Mouse (Mus musculus) thymus, postnatal 14 days (tissue): ENCODE data around the gene Gk5.
"Not testable (repeated sequence)": the region's sequence is repeated elsewhere in the genome, so short reads cannot be mapped to it uniquely, and the experiment has no call there.

Experiments used
- DNase-seq: peaks from one replicate; pipeline ENCODE4 v3.0.0; 2021

Gene Gk5

DNA sequence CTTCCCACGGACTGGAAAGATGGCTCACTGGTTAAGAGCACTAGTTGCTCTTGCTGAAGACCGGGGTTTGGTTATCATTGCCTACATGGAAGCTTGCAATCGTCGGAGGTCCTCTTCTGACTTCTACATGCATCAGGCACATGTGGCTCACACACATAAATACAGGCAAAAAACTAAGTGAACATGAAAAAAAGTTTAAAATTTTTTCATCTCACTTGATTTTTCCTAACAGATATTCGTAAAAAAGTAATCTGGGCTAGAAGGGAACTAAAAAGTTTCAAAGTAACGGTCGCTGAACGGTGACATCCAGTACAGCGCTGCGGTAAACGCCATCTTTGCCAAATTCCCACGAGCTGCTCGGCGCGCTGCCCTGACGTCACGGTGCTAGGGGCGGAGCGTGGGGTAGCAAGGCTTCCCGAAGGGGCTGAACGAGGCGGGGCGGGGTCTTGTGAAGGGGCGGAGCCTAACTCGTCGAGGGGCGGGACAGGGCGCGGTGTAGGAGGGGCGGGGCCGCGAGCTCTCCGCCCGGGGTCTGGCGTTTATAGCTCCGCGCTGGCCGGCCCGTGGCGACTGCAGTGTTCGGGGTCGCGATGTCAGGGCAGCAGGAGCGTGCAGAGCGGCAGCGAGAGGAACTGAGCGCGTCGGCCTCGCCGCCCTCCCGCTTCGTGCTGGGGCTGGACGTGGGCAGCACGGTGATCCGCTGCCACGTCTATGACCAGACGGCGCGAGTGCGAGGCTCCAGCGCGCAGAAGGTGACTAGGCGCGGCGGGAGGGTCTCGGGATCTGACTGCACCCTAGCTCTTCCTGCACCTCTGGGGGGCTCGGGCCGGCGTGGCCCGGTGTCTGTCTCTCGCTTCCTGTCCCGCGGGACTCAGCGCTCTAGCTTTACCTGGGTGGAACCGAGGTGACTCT lies at the start of gene Gk5:
TSS of gene Gk5 (plus strand) at position 502 of the 912 bp plus-strand sequence.
- peak; percentile 99 for DNase-seq

DNA sequence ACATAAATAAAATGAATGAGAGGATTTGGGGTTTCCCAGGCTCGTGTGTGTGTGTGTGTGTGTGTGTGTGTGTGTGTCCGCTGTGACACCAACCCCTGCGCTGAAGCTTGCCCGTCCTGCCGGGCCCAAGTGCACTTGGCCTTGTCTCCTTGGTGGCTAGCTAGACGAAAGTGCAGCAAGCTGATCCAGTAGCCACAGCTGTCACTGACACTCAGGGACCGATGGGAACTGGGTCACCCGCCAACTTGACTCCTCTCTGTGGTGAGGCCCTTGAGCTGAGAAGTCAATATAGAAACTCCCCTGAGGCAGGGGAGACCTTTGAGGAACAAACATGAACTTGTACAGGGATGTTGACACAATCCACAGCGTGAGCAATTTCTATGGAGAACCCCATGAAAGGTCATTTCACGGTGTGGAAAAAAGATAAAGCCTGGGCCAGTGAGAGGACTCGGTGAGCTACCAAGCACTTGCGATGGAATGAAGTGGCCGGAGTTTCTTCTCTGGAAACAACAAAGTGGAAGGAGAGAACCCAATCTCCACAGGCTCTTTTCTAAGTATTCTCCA lies 40.3 kb upstream of the Gk5 start:
- DNase-seq, result no peak

DNA sequence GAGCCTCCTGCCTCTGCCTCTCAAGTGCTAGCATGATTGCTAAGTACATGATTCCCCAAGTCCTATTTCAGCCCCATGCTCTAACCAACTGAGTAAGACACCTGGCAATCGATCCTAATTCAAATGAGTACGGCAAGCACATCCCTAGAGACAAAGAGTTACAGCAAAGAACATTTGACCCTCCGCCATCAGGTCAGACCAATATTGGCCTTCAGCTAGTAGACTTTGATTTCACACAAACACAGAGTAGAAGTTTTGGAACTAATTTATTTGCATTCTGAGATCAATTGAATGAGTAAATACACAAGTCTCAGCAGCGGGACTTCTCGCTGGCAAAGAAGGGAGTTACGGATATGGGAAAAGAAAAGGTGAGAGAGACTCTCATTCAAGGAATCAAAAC lies 33.9 kb upstream of the Gk5 start:
- DNase-seq, result no peak

DNA sequence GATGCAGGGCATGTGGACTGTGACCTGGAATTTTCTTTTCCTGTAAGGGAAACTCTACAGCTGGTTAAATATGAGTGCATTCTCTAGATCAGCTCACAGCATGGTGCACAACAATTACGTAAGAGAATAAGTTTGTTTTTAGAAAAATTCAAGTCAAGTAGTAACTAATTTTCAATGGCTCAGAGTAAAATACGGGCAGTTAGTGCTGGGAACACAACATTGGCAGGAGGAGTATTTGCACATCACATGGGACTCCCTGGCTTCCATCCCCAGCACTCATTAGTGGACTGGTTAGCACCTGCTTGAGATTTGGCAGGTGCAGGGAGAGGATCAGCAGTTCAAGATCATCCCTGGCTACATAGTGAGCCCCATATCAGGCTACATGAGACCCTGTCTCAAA lies 31.5 kb upstream of the Gk5 start:
- DNase-seq, result no peak

DNA sequence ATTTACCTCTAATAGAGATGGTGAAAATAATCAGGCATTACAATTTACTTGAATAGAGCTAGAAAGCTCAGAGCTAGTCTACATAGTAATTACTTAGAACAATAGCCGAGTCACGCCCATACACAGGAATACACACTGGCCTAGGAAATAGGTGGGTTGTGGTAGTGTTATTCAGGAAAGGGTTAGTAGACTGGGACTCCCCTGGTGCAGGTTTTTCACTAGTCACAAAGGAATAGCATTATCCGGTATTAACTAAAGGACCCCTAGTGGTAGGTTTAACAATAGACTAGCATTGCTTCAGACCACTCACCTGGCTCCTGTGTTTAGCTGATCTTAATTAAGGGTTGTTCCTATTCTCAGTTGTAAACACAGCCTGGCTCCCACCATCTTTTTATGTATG lies 30.7 kb upstream of the Gk5 start:
- not testable (repeated sequence) for DNase-seq

DNA sequence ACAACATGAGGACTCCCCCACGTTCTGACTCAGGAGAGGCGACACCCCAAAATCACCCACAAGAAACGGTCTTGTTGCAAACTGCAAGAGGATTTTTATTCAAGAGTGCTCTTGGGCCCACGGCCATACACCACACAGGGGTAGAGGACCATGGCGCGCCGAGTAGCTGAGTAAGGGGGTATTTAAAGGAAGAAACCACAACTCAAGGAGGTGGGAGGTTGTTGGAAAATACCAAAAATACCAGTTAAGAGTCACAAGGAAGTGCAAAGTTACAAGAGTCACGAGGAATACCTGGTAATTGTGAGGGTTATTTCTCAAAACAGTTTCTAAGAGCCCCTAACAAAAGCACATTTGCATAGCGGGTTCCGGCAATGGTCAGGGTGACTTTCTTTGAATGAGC lies 26.5 kb upstream of the Gk5 start:
- DNase-seq, result not testable (repeated sequence)

DNA sequence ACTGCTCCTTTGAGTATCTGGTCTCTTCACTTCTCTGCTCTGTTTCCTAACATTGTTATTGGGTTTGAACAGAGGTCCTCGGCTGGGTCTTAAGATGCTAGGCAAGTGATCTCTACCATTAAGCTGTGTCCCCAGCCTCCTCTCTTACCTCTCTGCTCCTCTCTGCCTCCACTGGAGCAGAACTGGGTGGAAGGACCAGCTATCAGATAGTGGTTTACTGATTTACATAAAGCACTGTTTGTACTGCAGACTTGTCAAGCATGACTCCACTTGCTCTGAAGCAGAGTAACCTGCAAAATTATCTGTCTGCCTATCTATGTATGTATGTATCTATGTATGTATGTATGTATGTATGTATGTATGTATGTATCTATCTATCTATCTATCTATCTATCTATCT lies 25.9 kb upstream of the Gk5 start:
- DNase-seq, result no peak

DNA sequence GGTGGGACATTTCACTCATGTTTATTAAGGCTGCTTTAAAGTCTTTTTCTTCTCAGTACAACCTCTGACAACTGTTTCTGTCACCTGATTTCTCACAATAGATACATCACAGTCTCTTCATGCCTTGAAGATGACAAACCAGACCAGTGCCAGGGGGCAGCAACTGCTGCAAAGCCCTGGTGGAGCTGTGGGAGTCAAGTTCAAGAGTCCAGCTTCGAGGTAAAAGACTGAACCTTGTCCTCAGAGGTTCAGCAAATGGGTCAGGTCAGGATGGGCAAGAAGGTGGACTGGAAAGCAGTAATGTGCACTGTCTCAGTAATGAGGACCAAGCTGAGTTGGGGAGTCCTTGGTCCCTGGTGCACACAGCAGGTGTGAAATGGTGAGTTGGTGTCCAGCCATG lies 24.8 kb upstream of the Gk5 start:
- DNase-seq, result no peak

DNA sequence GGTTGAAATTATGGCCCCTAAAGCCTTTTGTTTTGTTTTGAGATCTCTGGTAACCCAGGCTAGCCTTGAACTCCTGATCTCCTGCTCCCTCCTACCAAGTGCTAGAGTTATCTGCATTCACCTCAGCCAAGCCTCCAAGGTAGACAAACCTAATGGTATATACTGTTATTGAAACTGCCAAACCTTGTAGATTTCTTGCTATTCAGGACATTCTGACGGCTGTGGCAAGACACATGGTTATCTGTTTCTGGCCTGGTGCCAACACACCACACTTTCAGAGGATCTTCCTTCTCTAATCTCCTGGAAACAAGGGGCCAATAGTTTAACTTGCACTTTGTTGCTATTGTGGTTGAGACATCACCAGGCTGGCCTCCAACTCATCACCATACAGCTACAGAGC lies 24.0 kb upstream of the Gk5 start:
- DNase-seq, result no peak

DNA sequence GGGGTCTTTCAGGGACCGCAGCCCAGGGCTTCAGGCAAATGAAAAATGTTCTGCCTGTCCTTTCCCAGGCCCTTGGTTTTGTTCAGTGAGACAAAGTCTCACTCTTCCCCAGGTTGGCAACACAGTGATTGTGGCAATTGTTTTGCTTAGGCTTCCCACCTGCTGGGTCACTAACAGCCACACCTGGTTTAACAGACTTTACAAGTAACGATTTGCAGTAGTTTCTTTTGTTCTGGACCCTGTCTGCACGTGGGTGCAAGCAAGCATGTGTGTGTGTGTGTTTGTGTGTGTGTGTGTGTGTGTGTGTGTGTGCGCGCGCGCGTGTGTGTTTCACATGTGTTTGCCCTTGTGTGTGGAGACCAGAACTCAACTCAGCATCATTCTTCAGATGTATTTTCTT lies 16.3 kb upstream of the Gk5 start:
- DNase-seq, result no peak

DNA sequence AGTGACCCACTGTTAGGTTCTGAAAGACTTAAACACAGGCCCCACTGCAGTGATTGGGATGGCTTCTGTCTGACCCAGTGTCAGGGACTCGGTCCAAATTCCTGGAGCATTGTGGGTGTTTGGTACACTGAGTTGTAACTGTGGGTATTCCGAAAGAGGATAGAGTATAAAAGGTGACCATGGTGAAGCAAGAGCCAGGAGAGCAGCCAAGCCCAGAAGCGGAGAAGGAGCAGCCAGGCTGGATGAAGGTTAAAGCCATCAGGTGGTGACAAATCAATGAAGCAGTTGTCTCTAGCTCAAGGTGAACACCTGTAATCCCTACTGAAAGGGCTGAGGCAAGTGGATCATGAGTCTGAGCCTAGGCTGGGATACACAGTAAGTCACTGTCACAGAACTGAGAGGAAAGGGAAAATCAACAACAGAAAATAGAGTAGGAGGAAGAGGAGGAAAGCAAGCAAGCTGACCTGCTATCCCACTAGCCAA lies 6.2 kb upstream of the Gk5 start:
- DNase-seq, result no peak

DNA sequence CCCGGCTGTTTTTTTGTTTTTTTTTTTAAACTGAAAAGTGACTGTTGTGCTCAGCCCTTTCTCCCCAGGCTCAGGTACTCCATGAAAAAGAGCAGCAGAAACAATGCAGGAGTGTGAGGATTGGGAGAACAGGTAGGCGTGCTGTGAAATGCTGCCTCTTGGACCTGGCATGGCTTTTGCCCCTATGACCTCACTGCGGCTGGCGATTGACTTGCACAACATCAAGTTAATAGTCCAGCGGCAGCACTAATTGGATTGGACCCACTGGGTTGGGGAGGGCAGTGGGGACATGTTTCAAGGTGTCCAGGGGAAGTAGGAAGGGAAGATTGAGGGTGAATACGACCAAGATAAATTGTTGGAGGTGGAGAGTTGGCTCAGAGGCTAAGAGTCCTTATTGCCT lies 2.4 kb upstream of the Gk5 start:
- no peak for DNase-seq

DNA sequence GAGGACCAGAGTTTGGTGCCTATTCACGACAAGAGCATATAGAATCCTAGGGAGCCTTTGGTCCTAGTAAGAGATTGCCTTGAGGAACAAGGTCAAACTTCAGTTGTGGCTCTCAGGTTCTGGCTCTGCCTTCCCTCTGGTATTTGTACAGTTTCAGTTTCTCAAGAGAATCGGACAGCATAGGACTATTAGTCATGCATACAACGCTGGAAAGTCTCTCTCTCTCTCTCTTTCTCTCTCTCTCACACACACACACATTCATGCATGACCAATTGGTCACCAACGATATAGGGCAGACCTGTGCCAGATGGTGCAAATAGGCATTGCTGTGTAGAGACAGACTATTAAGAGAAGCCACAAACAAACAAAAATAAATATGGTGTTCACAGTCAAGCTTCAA lies 946 bp upstream of the Gk5 start:
- no peak for DNase-seq

DNA sequence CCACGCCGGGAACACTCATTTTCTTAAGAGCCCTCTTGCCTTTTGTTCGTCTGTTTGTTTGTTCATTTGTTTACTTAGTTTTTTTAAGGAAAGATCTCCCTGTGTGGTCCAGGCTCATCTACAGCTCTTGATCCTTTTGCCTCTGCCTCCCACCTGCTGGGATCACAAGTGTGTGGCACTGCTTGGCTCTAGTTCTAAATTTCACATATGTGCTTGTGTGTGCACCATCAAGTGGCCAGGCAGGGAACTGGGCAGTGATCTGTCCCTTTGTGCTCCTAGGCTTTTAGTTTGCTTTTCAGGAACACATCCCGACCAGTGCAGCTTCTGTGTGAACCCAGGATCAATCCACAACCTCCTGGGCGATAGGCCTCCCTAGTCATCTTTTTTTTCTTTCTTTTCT lies 8.8 kb downstream of the Gk5 start:
- no peak for DNase-seq

DNA sequence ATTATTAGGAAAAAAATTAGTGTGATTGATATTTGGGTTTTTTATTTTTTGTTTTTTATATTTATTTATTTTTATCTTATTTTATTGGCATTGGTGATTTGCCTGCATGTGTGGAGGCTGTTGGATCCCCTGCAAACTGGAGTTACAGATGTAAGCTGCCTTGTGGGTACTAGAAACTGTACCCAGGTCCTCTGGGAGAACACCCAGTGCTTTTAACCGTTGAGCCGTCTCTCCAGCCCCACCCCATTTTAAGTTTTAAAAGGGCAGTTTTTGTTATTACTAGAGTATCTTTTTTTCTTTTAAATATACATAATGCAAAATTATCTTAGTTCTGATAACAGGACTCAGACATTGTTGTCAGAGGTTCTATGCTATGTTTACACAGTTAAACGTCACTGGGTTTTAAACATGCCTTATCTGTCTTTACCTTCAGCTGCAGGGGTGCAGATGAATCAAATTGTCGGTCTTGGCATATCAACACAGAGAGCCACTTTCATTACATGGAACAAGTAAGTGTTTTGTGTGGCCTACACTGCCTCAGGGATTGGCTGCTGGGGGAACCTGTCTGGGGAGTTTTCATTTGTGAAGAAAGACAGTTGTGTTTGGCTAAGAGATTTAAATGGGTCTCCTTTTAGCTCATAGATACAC lies 13.9 kb downstream of the Gk5 start:
- no peak for DNase-seq

DNA sequence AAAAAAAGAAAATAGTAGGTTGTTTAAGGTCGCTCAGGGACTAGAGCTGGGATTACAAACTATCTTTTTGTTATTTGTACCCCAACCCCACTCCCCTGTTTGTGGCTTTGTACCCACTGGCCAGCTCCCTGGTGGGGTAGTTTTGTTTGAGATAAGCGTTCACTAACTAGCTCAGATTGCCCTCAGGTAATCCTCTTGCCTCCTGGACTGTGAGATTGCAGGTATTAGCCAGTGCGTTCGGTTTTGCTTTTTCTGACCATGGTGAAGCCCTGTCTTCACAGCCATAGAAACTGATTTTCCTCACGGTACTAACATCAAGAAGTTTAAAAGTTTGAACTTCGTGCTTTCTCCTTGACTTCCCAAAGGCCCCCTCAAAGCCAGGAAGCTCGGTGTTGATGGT lies 15.3 kb downstream of the Gk5 start:
- no peak for DNase-seq

DNA sequence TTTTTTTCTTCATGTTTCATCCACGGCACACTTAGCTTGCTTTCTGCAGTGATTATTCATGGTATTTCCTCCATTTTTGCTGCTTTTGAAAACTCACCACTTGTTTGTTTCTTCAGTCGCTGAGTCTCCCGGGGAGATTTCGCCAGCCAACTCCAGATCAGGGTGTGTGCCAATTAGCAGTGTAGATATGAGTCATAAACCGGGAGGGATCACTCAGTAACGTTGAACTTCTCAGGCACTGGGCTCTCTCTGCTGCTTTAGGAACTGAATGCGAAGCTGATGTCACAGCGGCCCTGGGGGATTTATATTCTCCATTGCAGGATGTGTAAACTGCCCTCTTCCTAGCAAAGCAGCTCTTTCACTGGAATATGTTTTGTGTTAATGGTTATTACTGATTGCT lies 15.8 kb downstream of the Gk5 start:
- no peak for DNase-seq

DNA sequence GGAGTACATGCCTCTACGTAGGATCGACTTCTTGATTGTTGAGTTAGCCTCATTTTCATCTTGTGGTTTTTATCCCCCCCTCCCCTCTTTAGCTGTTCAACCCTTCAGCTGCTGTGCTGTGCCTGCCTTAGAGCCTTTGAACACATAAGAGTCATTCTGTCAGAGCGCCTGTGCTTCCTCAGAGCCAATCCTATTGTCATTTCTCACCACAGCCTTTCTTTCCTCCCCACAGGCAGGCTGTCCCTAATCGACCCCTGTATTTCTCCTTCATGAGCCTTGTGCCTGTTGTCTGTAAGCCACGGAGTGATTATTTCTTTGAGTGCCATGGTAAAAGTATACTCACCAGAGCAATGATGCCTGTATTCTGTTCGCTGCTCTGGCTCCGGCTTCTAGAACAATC lies 16.3 kb downstream of the Gk5 start:
- peak; percentile 35 for DNase-seq

DNA sequence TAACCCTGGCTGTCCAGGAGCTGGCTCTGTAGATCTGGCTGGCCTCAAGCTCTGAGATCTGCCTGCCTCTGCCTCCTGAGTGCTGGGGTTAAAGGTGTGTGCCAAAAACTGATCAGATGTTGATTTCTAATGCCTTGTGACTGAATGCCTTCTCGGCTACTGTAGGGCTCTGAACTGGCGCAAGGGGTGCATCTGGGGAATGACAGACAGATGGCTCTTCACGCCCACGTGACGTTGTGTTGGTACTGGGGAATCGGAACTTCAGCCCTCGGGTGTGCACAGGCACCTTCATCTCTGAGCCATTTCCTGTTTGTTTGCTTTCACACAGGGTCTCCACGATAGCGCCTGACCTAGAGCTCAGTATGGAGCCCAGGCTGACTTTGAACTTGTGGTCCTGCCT lies 19.8 kb downstream of the Gk5 start:
- DNase-seq, result no peak

DNA sequence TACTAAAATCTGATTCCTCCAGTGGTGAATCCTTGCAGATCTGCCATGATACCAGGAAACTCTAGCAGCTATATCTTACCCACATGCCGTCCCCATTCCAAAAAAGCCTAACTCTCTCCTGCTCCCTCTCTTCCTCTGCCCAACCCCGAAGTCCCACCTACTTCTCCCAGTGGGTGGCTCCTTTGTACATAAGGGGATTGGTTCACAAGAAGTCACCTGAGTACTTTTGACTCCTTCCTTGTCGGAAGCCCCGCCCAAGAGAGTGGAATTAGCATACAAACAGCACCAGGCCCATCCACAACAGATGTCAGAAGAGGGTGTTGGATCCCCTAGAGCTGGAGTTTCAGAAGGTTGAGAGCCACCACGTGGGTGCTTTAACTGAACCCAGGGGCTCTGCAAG lies 20.7 kb downstream of the Gk5 start:
- DNase-seq, result no peak

DNA sequence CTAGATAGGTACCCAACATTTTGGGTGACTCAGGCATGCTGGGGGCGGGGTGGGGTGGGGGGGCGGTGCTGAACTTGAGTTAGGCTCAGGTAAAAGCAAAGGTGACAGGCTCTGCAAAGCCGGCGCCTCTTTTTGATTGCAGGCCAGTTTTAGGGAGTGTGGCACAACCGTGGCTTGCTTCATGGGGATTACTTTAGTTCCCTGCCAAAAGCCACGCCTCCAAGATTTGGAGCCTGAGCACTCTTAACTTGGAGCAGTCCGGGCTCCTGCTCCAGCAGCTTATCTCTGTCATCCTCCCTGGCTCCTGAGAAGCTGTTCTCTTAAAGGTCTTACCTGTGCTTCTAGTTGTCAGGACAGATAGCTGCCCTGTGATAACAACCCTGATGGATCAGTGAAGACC lies 21.8 kb downstream of the Gk5 start:
- no peak for DNase-seq

DNA sequence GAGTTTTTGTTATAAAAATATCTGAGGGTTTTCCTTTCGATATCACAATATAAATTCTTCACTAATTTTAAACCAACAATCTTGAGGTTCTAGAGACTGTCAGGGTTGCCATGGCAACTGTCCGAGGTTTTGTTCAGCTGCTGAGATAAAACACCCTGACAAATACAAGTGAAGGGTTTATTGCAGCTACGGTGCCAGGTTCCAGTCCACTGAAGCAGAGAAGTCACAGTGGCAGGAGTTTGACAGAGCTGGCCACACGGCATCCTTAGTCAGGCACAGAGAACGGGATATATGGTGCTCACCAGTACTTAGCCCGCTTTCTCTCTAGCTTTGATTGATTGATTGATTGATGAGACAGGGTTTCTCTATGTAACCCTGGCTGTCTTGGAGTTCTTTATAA lies 23.3 kb downstream of the Gk5 start:
- no peak for DNase-seq

DNA sequence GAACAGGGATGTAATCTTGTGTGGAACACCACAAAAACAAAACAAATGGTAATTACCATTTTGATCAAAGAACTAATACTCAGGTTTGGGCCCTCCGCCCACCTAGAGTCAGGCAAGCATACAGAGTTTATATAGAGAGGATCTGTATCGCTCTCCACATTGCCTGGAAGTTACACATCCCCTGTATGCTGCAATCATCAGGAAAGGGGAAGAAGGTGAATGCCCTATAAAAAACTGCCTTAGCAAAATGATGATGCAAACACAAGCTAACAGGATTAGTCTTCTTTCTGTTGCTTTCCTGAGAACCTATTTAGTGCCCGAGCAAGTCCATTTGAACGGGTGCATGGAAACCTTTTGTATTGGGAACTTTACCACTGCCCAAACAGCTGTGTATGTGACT lies 24.5 kb downstream of the Gk5 start:
- no peak for DNase-seq

DNA sequence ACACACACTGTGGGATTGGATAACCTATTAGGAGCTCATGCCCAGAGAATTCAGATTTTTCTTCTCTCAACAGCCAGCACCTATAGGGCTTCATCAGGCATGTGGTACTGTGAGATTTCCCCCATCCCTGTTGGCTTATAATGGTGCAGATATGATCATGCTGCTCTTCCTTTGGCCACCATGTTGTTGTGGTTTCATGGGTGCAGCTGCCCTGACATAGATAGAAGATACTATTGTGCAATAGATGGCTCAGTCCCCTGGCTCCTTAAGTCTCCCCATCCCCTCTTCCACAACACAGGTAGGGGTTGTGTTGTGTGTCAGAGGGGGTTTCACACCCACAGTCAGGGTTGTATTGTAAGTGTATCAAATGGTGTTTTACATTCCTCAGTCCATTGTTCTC lies 25.7 kb downstream of the Gk5 start:
- no peak for DNase-seq
